Mouse (Mus musculus): Measurements from ENCODE around the gene Tmem123. TPM values are rescaled to one million over a fixed set of nuclear protein-coding genes. Genes with fewer than 3 reads are reported as not detected.

The Tmem123 gene
- polyA plus RNA-seq, 1 experiment from 2014 or later: 139 TPM

DNA sequence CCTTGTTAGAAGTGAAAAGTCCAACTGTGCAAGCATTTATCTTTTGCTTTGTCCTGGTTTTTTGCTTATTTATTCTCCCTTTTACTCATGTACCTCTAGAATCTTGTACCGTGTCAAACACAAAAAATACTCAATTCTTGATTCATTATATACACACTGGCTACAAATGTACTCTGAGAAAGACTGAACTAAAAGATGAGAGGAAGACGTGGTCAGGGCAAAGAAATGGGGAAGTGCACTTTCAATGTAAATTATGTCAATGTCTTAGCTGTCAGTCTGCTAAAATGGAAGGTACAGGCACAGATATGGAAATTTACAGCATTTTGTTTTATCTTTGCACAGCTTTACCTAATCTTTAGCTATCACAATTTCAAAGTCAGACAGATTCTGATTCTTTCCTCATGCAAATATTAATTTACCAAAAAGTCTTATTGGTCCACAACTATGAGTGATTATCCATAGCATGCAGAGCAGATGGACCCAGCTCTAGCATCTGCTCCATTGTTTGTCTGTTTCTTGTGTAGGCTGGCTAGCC lies 7.9 kb upstream of the Tmem123 start:
- ATAC-seq (ENCODE audit: insufficient read depth, low FRiP score): no peak
- Histone ChIP-seq H3K9me3 (replicated peaks; ENCODE audit: control insufficient read depth, low read length) (peaks cover 4% of the 10 kb centered on the region; the same call in 1 of the 2 replicates), H3K27me3 (ENCODE audit: control insufficient read depth, insufficient read depth, low read length) (no peaks in the 10 kb centered on the region), H3K4me1 (ENCODE audit: control insufficient read depth, insufficient read depth, low read length) (no peaks in the 10 kb centered on the region), H3K27ac (ENCODE audit: low read length) (no peak overlapping the region), H3K9ac (ENCODE audit: low read length) (no peak overlapping the region), H3K4me3 (replicated peaks; ENCODE audit: low read length) (no peak overlapping the region), H3K36me3 (ENCODE audit: control insufficient read depth, insufficient read depth, low read length) (no peaks in the 10 kb centered on the region), H3K4me2 (ENCODE audit: low read depth, low read length) (no peak overlapping the region)
- 59% methylated on average over 2 of the region's 2 CpGs for WGBS

DNA sequence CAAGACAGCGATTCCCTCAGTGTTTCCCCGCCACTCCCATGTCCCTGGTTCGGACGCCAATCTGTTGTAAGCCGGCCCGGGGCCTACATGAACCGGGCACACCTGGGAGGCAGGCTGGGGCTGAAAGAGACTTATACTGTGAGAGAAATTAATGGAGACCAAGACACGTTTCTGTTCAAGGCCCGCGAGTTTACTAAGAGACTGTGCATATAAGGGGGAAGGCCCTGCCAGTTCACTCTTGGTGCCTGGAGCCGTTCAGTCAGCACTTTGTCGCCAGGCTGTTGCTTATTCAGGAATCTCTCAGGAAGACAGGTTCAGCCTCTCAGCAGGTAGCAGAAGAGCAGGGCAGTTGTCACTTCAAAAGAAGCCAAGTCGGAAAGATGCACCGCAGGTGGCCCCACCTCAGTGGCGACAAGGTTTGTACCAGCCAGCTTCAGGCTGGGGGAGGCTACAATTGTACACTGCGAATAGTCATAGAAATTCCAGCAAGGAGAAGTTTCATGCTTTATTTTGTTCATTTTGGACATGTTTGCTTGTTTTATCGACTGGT lies 1.9 kb upstream of the Tmem123 start:
- ATAC-seq (ENCODE audit: insufficient read depth, low FRiP score): no peak
- 60% methylated on average over 17 of the region's 17 CpGs for WGBS
- peaks cover 4% of the 10 kb centered on the region; the same call in 1 of the 2 replicates for H3K9me3 ChIP-seq (replicated peaks; ENCODE audit: control insufficient read depth, low read length)
- H3K27ac ChIP-seq (ENCODE audit: low read length): no peak overlapping the region
- H3K27me3 ChIP-seq (ENCODE audit: control insufficient read depth, insufficient read depth, low read length): no peaks in the 10 kb centered on the region
- peaks cover 13% of the 10 kb centered on the region; the same call in 1 of the 2 replicates for H3K4me1 ChIP-seq (ENCODE audit: control insufficient read depth, insufficient read depth, low read length)
- H3K36me3 ChIP-seq (ENCODE audit: control insufficient read depth, insufficient read depth, low read length): no peaks in the 10 kb centered on the region
- no peak overlapping the region for H3K9ac ChIP-seq (ENCODE audit: low read length)
- H3K4me3 ChIP-seq (replicated peaks; ENCODE audit: low read length): no peak overlapping the region
- no peak overlapping the region for H3K4me2 ChIP-seq (ENCODE audit: low read depth, low read length)

DNA sequence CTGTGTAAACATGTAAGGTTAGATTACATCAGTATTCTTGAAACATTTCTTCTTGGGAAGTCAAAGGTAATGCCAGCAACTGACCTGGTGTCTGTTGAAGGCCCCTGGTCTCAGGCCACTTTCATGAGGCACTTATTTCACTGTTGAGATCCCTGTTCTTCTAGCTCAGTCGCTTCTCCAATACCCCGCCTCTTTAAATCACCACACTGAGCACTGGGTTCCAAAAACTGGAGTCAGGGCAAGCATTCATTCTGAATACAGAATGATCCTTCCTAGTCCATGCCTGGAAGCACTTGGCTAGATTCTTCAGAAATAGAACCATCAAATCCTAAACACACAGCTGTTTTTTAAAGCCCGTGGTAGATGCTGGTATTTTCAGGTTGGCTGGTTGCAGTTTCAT lies 1.1 kb upstream of the Tmem123 start:
- no peaks in the 10 kb centered on the region for H3K36me3 ChIP-seq (ENCODE audit: control insufficient read depth, insufficient read depth, low read length)
- peaks cover 4% of the 10 kb centered on the region; the same call in 1 of the 2 replicates for H3K9me3 ChIP-seq (replicated peaks; ENCODE audit: control insufficient read depth, low read length)
- H3K27me3 ChIP-seq (ENCODE audit: control insufficient read depth, insufficient read depth, low read length): no peaks in the 10 kb centered on the region
- H3K9ac ChIP-seq (ENCODE audit: low read length): no peak overlapping the region
- H3K4me1 ChIP-seq (ENCODE audit: control insufficient read depth, insufficient read depth, low read length): peaks cover 13% of the 10 kb centered on the region; the same call in 1 of the 2 replicates
- no peak overlapping the region for H3K4me3 ChIP-seq (replicated peaks; ENCODE audit: low read length)
- 93% methylated on average over 3 of the region's 3 CpGs for WGBS
- no peak overlapping the region for H3K4me2 ChIP-seq (ENCODE audit: low read depth, low read length)
- no peak overlapping the region for H3K27ac ChIP-seq (ENCODE audit: low read length)
- ATAC-seq (ENCODE audit: insufficient read depth, low FRiP score): no peak

DNA sequence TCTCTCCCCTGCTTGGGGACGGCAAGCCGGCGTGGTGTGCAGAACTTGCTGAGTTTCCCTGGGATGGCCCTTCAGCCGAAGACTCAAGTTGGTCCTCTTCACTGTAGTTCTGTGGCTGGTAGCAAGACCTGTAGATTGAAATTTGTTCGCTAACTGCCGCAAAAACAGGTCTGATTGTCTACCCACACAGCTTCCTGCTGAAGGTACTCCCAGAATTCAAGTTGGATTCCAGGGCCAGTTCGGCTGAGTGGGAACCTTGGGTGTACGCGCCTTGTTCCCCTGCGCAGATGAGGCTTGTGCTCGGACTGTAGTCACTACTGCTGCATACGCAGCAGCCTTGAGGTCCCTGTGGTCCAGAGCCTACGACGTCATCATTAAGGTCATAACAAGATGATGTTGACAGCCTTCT lies 626 bp downstream of the Tmem123 start:
- ATAC-seq (ENCODE audit: insufficient read depth, low FRiP score): no peak
- under 1% methylated on average over 14 of the region's 14 CpGs for WGBS

DNA sequence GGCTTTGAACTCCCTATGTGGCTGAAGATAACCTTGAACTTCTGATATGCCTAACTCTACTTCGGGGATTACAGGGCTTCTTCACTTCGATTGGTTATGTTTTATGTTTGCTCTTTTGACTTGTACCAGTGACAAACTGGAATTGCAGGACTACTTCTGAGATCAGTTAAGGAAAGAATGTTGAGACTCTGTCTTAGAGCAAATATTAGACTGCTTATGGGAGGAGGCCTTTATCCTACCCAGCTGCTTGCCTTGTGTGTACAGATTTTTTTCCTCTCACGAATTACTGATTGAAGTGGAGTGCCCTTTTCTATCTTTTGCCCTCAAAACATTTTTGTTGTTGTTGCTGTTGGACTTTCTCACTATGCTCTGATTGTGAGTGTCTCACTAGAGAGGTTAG lies 1.4 kb downstream of the Tmem123 start:
- Histone ChIP-seq H3K27ac (ENCODE audit: low read length) (peak overlapping the region; percentile 92), H3K36me3 (ENCODE audit: control insufficient read depth, insufficient read depth, low read length) (no peaks in the 10 kb centered on the region), H3K9ac (ENCODE audit: low read length) (peak overlapping the region; percentile 91), H3K27me3 (ENCODE audit: control insufficient read depth, insufficient read depth, low read length) (no peaks in the 10 kb centered on the region), H3K4me3 (replicated peaks; ENCODE audit: low read length) (peak overlapping the region; percentile 79), H3K4me1 (ENCODE audit: control insufficient read depth, insufficient read depth, low read length) (peaks cover 13% of the 10 kb centered on the region; the same call in 1 of the 2 replicates), H3K4me2 (ENCODE audit: low read depth, low read length) (peak overlapping the region; percentile 55), H3K9me3 (replicated peaks; ENCODE audit: control insufficient read depth, low read length) (no peaks in the 10 kb centered on the region)
- ATAC-seq (ENCODE audit: insufficient read depth, low FRiP score): no peak
- WGBS: 36% methylated on average over 3 of the region's 3 CpGs

More for the DNA sequence above, 626 bp downstream of the Tmem123 start:
- H3K27ac ChIP-seq (ENCODE audit: low read length): peak overlapping the region; percentile 92
- no peaks in the 10 kb centered on the region for H3K36me3 ChIP-seq (ENCODE audit: control insufficient read depth, insufficient read depth, low read length)
- peak overlapping the region; percentile 91 for H3K9ac ChIP-seq (ENCODE audit: low read length)
- peak overlapping the region; percentile 55 for H3K4me2 ChIP-seq (ENCODE audit: low read depth, low read length)
- no peaks in the 10 kb centered on the region; the same call in 1 of the 2 replicates for H3K9me3 ChIP-seq (replicated peaks; ENCODE audit: control insufficient read depth, low read length)
- H3K27me3 ChIP-seq (ENCODE audit: control insufficient read depth, insufficient read depth, low read length): no peaks in the 10 kb centered on the region
- peaks cover 13% of the 10 kb centered on the region; the same call in 1 of the 2 replicates for H3K4me1 ChIP-seq (ENCODE audit: control insufficient read depth, insufficient read depth, low read length)
- peak overlapping the region; percentile 79 for H3K4me3 ChIP-seq (replicated peaks; ENCODE audit: low read length)

DNA sequence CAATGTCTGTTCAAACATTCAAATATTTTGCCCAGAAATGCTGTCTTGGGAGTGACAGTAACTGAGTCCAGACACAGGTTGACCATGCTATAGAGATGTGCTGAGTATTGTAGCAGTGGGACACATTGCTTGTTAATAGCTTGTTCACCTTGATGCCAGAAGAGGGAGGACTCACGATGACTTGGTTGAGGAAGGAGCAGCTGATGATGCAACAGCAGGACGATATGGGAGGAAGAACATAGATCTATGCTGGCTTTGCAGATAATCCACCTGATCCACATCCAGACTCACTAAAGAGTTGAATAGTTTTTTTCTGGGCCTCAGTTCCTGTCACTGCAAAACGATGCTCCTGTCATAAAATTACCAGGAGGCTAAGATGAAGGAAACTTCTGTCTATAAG lies 2.7 kb downstream of the Tmem123 start:
- H3K4me1 ChIP-seq (ENCODE audit: control insufficient read depth, insufficient read depth, low read length): peaks cover 13% of the 10 kb centered on the region; the same call in 1 of the 2 replicates
- ATAC-seq (ENCODE audit: insufficient read depth, low FRiP score): no peak
- H3K27me3 ChIP-seq (ENCODE audit: control insufficient read depth, insufficient read depth, low read length): no peaks in the 10 kb centered on the region
- no peak overlapping the region for H3K4me2 ChIP-seq (ENCODE audit: low read depth, low read length)
- WGBS: 59% methylated on average over 3 of the region's 3 CpGs
- H3K4me3 ChIP-seq (replicated peaks; ENCODE audit: low read length): no peak overlapping the region
- H3K36me3 ChIP-seq (ENCODE audit: control insufficient read depth, insufficient read depth, low read length): no peaks in the 10 kb centered on the region
- no peak overlapping the region for H3K9ac ChIP-seq (ENCODE audit: low read length)
- no peak overlapping the region for H3K27ac ChIP-seq (ENCODE audit: low read length)
- H3K9me3 ChIP-seq (replicated peaks; ENCODE audit: control insufficient read depth, low read length): no peaks in the 10 kb centered on the region

DNA sequence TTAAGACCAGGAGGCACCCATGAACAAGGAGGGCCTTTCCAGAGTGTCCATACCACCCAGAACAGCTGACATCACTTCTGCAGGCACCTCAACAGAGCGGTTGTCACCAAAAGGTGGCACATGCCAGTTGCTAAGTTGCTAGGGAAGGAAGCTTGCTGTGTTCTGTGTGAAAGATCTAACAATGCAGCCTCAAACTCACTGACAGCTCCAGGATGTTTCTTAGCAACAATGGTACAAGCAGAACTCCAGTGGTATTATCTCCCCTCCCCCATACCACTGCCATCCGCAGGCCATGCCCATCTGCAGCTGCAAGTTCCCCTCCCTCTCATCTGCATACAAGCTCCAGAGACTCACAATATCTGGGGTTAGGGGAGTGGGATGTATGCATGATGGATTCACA lies 3.7 kb downstream of the Tmem123 start:
- Histone ChIP-seq H3K4me1 (ENCODE audit: control insufficient read depth, insufficient read depth, low read length) (peaks cover 13% of the 10 kb centered on the region; the same call in 1 of the 2 replicates), H3K4me3 (replicated peaks; ENCODE audit: low read length) (no peak overlapping the region), H3K36me3 (ENCODE audit: control insufficient read depth, insufficient read depth, low read length) (peaks cover 1% of the 10 kb centered on the region; the same call in 1 of the 2 replicates), H3K4me2 (ENCODE audit: low read depth, low read length) (no peak overlapping the region), H3K9me3 (replicated peaks; ENCODE audit: control insufficient read depth, low read length) (no peaks in the 10 kb centered on the region), H3K27ac (ENCODE audit: low read length) (no peak overlapping the region), H3K27me3 (ENCODE audit: control insufficient read depth, insufficient read depth, low read length) (no peaks in the 10 kb centered on the region), H3K9ac (ENCODE audit: low read length) (no peak overlapping the region)
- 51% methylated on average over 2 of the region's 2 CpGs for WGBS
- ATAC-seq (ENCODE audit: insufficient read depth, low FRiP score): no peak

DNA sequence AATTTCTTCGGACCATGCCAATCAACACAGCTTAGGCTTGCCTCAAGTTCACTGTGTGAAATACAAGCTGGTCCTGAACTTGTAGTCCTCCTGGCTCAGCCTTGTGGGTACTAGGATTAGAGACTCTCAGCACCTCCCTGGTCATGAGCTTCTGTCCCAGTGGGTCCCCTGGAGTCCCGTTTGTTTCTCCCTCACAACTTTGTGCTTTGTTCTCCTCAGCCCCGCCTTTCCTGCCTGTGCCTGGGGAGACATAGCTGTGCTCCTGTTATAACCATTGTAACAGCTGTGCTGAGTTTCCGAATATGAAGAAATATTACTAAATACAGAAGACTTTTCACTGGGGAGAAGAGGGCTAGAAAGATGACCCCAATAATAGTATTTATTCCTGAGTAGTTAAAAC lies 5.2 kb downstream of the Tmem123 start:
- no peak for ATAC-seq (ENCODE audit: insufficient read depth, low FRiP score)
- no peak overlapping the region for H3K4me3 ChIP-seq (replicated peaks; ENCODE audit: low read length)
- H3K36me3 ChIP-seq (ENCODE audit: control insufficient read depth, insufficient read depth, low read length): peaks cover 4% of the 10 kb centered on the region; the same call in 1 of the 2 replicates
- no peak overlapping the region for H3K4me2 ChIP-seq (ENCODE audit: low read depth, low read length)
- 65% methylated on average over 4 of the region's 4 CpGs for WGBS
- H3K9me3 ChIP-seq (replicated peaks; ENCODE audit: control insufficient read depth, low read length): no peaks in the 10 kb centered on the region
- peaks cover 11% of the 10 kb centered on the region; the same call in 1 of the 2 replicates for H3K4me1 ChIP-seq (ENCODE audit: control insufficient read depth, insufficient read depth, low read length)
- no peak overlapping the region for H3K9ac ChIP-seq (ENCODE audit: low read length)
- H3K27ac ChIP-seq (ENCODE audit: low read length): no peak overlapping the region
- H3K27me3 ChIP-seq (ENCODE audit: control insufficient read depth, insufficient read depth, low read length): no peaks in the 10 kb centered on the region

DNA sequence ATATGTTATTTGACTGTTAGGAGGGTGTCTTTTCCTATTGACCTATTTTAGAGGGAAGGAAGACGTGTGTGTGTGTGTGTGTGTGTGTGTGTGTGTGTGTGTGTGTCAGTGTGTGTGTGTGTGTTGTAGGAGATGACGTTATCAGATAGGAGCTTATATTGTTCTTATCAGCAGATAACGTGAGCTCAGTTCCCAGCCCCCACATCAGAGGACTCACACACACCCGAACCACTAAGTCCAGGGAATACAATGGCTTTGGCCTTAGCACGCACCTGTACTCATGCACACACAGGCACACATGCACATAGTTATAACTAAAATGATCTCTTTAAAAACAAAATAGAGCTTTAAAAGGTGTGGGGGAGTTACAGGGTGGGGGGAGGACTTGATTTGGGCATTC lies 5.7 kb downstream of the Tmem123 start:
- no peak for ATAC-seq (ENCODE audit: insufficient read depth, low FRiP score)
- H3K36me3 ChIP-seq (ENCODE audit: control insufficient read depth, insufficient read depth, low read length): peaks cover 4% of the 10 kb centered on the region; the same call in 1 of the 2 replicates
- H3K4me2 ChIP-seq (ENCODE audit: low read depth, low read length): no peak overlapping the region
- no peaks in the 10 kb centered on the region for H3K27me3 ChIP-seq (ENCODE audit: control insufficient read depth, insufficient read depth, low read length)
- H3K9me3 ChIP-seq (replicated peaks; ENCODE audit: control insufficient read depth, low read length): no peaks in the 10 kb centered on the region
- H3K4me1 ChIP-seq (ENCODE audit: control insufficient read depth, insufficient read depth, low read length): peaks cover 11% of the 10 kb centered on the region; the same call in 1 of the 2 replicates
- no peak overlapping the region for H3K27ac ChIP-seq (ENCODE audit: low read length)
- H3K4me3 ChIP-seq (replicated peaks; ENCODE audit: low read length): no peak overlapping the region
- no peak overlapping the region for H3K9ac ChIP-seq (ENCODE audit: low read length)
- WGBS: 70% methylated on average over 5 of the region's 5 CpGs

Data from stomach, embryonic 16.5 days (tissue).